Mouse (Mus musculus): ENCODE results near the gene B4galt1. TPM values are rescaled to one million over a fixed set of nuclear protein-coding genes. Genes with fewer than 3 reads are reported as not detected.

The B4galt1 gene
- polyA plus RNA-seq, 1 experiment from 2014 or later = 68.3 TPM

GRCm38 (mm10) chr4:40843726-40844125 lies 10.1 kb downstream of the B4galt1 start:
- ATAC-seq (ENCODE audit: low read depth) = 0 out of 2 replicates have a peak, but pooled peaks have one; percentile 4
- peak overlapping the region; percentile 80 for H3K27ac ChIP-seq (replicated peaks; ENCODE audit: low read depth, low read length)
- DNase-seq (ENCODE audit: low spot score) = peak; percentile 26
- no peak overlapping the region for H3K4me3 ChIP-seq (ENCODE audit: low read depth, low read length)
- no peaks in the 10 kb centered on the region for H3K36me3 ChIP-seq (ENCODE audit: control insufficient read depth, insufficient read depth, low read length)
- H3K27me3 ChIP-seq (replicated peaks; ENCODE audit: control insufficient read depth, insufficient read depth, low read length) = no peaks in the 10 kb centered on the region
- peak overlapping the region; percentile 20; the same call in 1 of the 2 replicates for H3K4me2 ChIP-seq (ENCODE audit: low read depth, low read length)
- WGBS = 60% methylated on average over 8 of the region's 8 CpGs
- H3K4me1 ChIP-seq (ENCODE audit: control insufficient read depth, insufficient read depth, low read length) = peaks cover 35% of the 10 kb centered on the region
- H3K9me3 ChIP-seq (ENCODE audit: control insufficient read depth, low read length) = no peaks in the 10 kb centered on the region
- H3K9ac ChIP-seq (ENCODE audit: low read depth, low read length) = 0 out of 2 replicates have a peak overlapping the region, but pooled peaks have one; percentile 15

GRCm38 (mm10) chr4:40840448-40840847 lies 13.4 kb downstream of the B4galt1 start:
- H3K27me3 ChIP-seq (replicated peaks; ENCODE audit: control insufficient read depth, insufficient read depth, low read length) = no peaks in the 10 kb centered on the region
- H3K4me3 ChIP-seq (ENCODE audit: low read depth, low read length) = no peak overlapping the region
- H3K9ac ChIP-seq (ENCODE audit: low read depth, low read length) = no peak overlapping the region
- WGBS = 75% methylated on average over 2 of the region's 2 CpGs
- peaks cover 41% of the 10 kb centered on the region for H3K4me1 ChIP-seq (ENCODE audit: control insufficient read depth, insufficient read depth, low read length)
- H3K27ac ChIP-seq (replicated peaks; ENCODE audit: low read depth, low read length) = no peak overlapping the region
- H3K36me3 ChIP-seq (ENCODE audit: control insufficient read depth, insufficient read depth, low read length) = no peaks in the 10 kb centered on the region
- ATAC-seq (ENCODE audit: low read depth) = no peak
- no peak for DNase-seq (ENCODE audit: low spot score)
- no peak overlapping the region for H3K4me2 ChIP-seq (ENCODE audit: low read depth, low read length)
- H3K9me3 ChIP-seq (ENCODE audit: control insufficient read depth, low read length) = no peaks in the 10 kb centered on the region

DNA sequence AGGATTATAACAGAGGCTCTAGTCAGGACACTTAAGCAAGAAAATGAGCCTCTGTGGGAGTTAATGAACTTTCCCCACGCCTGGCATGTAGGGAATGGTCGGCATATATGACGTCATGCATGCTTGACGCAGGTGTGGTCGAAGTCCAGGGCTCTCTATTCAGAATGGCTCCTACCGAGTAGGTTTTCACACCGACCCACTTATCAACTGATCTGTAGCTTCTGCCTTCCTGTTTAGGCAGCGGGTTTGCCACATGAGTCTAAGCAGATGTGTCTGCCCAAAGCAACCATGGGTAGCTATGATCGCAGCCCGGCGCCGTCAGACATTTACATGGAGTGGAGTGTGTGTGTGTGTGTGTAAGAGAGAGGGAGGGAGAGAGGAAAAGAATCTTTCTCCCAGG lies 14.6 kb downstream of the B4galt1 start:
- 84% methylated on average over 12 of the region's 12 CpGs for WGBS
- no peak overlapping the region for H3K27ac ChIP-seq (replicated peaks; ENCODE audit: low read depth, low read length)
- no peaks in the 10 kb centered on the region for H3K9me3 ChIP-seq (ENCODE audit: control insufficient read depth, low read length)

GRCm38 (mm10) chr4:40837451-40838285 lies 16.1 kb downstream of the B4galt1 start:
- Histone ChIP-seq H3K4me3 (ENCODE audit: low read depth, low read length) (no peak overlapping the region), H3K9ac (ENCODE audit: low read depth, low read length) (no peak overlapping the region), H3K27me3 (replicated peaks; ENCODE audit: control insufficient read depth, insufficient read depth, low read length) (no peaks in the 10 kb centered on the region), H3K4me1 (ENCODE audit: control insufficient read depth, insufficient read depth, low read length) (peaks cover 18% of the 10 kb centered on the region), H3K27ac (replicated peaks; ENCODE audit: low read depth, low read length) (peak overlapping the region; percentile 76), H3K9me3 (ENCODE audit: control insufficient read depth, low read length) (no peaks in the 10 kb centered on the region), H3K36me3 (ENCODE audit: control insufficient read depth, insufficient read depth, low read length) (no peaks in the 10 kb centered on the region), H3K4me2 (ENCODE audit: low read depth, low read length) (peak overlapping the region; percentile 16)
- peak; percentile 94 for DNase-seq (ENCODE audit: low spot score)
- peak; percentile 83 for ATAC-seq (ENCODE audit: low read depth)
- WGBS = 37% methylated on average over 10 of the region's 10 CpGs

More for the DNA sequence above, 14.6 kb downstream of the B4galt1 start:
- no peak for ATAC-seq (ENCODE audit: low read depth)
- no peaks in the 10 kb centered on the region for H3K27me3 ChIP-seq (replicated peaks; ENCODE audit: control insufficient read depth, insufficient read depth, low read length)
- no peak overlapping the region for H3K4me3 ChIP-seq (ENCODE audit: low read depth, low read length)
- H3K36me3 ChIP-seq (ENCODE audit: control insufficient read depth, insufficient read depth, low read length) = no peaks in the 10 kb centered on the region
- no peak overlapping the region for H3K9ac ChIP-seq (ENCODE audit: low read depth, low read length)
- no peak for DNase-seq (ENCODE audit: low spot score)
- H3K4me2 ChIP-seq (ENCODE audit: low read depth, low read length) = no peak overlapping the region
- H3K4me1 ChIP-seq (ENCODE audit: control insufficient read depth, insufficient read depth, low read length) = peaks cover 30% of the 10 kb centered on the region

- Histone ChIP-seq H3K4me1 (ENCODE audit: control insufficient read depth, insufficient read depth, low read length) (peaks cover 18% of the 10 kb centered on the region), H3K4me3 (ENCODE audit: low read depth, low read length) (no peak overlapping the region), H3K4me2 (ENCODE audit: low read depth, low read length) (peak overlapping the region; percentile 16), H3K27me3 (replicated peaks; ENCODE audit: control insufficient read depth, insufficient read depth, low read length) (no peaks in the 10 kb centered on the region), H3K36me3 (ENCODE audit: control insufficient read depth, insufficient read depth, low read length) (no peaks in the 10 kb centered on the region), H3K9me3 (ENCODE audit: control insufficient read depth, low read length) (no peaks in the 10 kb centered on the region), H3K27ac (replicated peaks; ENCODE audit: low read depth, low read length) (peak overlapping the region; percentile 76), H3K9ac (ENCODE audit: low read depth, low read length) (no peak overlapping the region)
- ATAC-seq (ENCODE audit: low read depth) = no peak
- 61% methylated on average over 3 of the region's 3 CpGs for WGBS
- no peak for DNase-seq (ENCODE audit: low spot score)
Observed at GRCm38 (mm10) chr4:40837008-40837407, 16.8 kb downstream of the B4galt1 start.

DNA sequence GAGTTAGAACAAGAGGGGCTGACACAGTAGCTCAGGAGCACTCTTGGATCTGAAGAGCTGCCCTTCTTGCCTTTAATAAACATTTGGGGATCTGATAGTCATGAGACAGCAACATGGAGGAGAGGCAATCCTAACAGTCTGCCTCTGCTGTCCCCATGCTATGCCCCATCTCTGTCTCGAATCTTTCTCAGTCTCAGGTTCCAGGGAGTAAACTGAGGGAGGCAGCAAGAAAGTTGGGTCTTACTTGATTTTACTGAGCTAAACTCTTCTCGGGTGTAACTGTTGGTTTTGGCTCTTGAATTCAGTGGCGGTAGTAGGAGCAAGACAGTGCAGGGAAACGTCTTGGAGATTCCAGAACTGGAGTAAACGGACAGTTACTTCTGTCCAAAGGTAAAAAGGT lies 18.9 kb downstream of the B4galt1 start:
- Histone ChIP-seq H3K4me2 (ENCODE audit: low read depth, low read length) (no peak overlapping the region), H3K9me3 (ENCODE audit: control insufficient read depth, low read length) (no peaks in the 10 kb centered on the region), H3K9ac (ENCODE audit: low read depth, low read length) (no peak overlapping the region), H3K27me3 (replicated peaks; ENCODE audit: control insufficient read depth, insufficient read depth, low read length) (no peaks in the 10 kb centered on the region), H3K27ac (replicated peaks; ENCODE audit: low read depth, low read length) (no peak overlapping the region), H3K36me3 (ENCODE audit: control insufficient read depth, insufficient read depth, low read length) (no peaks in the 10 kb centered on the region), H3K4me3 (ENCODE audit: low read depth, low read length) (no peak overlapping the region), H3K4me1 (ENCODE audit: control insufficient read depth, insufficient read depth, low read length) (peaks cover 18% of the 10 kb centered on the region)
- 88% methylated on average over 5 of the region's 5 CpGs for WGBS
- ATAC-seq (ENCODE audit: low read depth) (no peak), DNase-seq (ENCODE audit: low spot score) (no peak)

DNA sequence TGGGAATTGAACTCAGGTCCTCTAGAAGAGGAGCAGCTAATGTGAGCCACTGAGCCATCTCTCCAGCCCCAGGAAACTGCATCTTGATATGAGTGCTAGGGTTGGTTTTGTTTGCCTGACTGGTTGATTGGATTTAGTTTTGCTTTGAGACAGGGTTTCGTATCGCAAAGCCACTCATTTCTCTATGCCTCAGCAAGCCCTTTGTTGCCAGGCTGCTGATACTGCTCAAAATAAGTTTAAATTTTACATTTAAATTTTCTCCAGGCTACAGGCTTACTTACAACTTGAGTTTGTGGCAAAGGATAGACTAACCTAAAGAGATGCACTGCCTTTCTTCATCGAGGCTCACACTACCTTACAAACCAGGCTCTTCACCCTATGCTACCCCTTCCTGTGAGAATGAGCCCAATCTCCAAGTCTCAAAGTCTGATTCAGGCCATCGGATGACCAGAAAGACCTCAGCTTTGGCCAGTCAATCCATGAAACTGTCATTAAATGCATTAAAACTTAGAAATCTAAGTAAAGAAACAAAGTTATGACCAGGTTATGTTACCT lies 19.5 kb downstream of the B4galt1 start:
- Histone ChIP-seq H3K27me3 (replicated peaks; ENCODE audit: control insufficient read depth, insufficient read depth, low read length) (no peaks in the 10 kb centered on the region), H3K4me2 (ENCODE audit: low read depth, low read length) (no peak overlapping the region), H3K9me3 (ENCODE audit: control insufficient read depth, low read length) (no peaks in the 10 kb centered on the region), H3K36me3 (ENCODE audit: control insufficient read depth, insufficient read depth, low read length) (no peaks in the 10 kb centered on the region), H3K9ac (ENCODE audit: low read depth, low read length) (no peak overlapping the region), H3K4me1 (ENCODE audit: control insufficient read depth, insufficient read depth, low read length) (peaks cover 18% of the 10 kb centered on the region), H3K27ac (replicated peaks; ENCODE audit: low read depth, low read length) (no peak overlapping the region), H3K4me3 (ENCODE audit: low read depth, low read length) (no peak overlapping the region)
- DNase-seq (ENCODE audit: low spot score) (no peak), ATAC-seq (ENCODE audit: low read depth) (no peak)
- WGBS = 89% methylated on average over 4 of the region's 4 CpGs

DNA sequence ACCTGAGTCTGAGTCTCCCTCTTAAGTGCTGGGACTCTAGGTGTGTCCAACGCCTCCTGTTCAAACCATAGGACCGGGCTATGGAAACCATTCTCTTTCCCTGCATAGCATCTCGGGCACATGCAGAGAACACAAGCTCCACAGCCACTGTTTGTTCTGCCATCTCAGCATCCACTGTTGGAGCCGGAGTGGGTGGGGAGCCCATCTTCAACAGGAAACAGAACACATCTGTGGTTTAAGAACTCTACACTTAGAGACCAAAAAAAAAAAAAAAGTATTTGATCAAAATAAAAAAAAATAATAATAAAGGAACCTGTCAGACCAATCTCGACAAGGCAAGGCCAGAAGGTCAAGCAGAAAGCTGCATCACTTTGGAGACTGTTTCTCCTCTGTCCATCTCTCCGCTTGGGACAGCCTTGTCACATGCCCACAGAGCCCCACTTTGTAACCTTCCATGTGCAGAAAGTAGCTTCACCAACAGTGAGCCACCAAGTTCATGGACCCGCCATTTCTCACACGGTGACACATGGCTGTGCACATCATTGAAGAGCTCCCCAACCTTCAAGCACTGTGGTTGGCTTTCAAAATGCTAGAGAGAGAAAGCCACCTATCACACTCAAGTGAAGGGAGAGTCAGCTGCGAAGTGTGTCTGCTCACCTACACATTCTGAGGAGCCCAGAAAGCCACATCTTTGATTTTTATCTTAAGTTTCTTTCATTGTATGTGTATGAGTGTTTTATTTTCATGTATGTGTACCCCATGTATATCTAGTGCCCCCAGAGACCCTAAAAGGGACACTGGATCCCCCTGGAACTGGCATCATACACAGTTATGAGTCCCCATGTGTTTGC lies 20.2 kb downstream of the B4galt1 start:
- 90% methylated on average over 9 of the region's 9 CpGs for WGBS
- H3K27me3 ChIP-seq (replicated peaks; ENCODE audit: control insufficient read depth, insufficient read depth, low read length) = no peaks in the 10 kb centered on the region
- H3K27ac ChIP-seq (replicated peaks; ENCODE audit: low read depth, low read length) = no peak overlapping the region
- no peak overlapping the region for H3K4me2 ChIP-seq (ENCODE audit: low read depth, low read length)
- DNase-seq (ENCODE audit: low spot score) = no peak
- no peak overlapping the region for H3K9ac ChIP-seq (ENCODE audit: low read depth, low read length)
- no peak for ATAC-seq (ENCODE audit: low read depth)
- H3K36me3 ChIP-seq (ENCODE audit: control insufficient read depth, insufficient read depth, low read length) = no peaks in the 10 kb centered on the region
- H3K4me3 ChIP-seq (ENCODE audit: low read depth, low read length) = no peak overlapping the region
- H3K4me1 ChIP-seq (ENCODE audit: control insufficient read depth, insufficient read depth, low read length) = peaks cover 18% of the 10 kb centered on the region
- no peaks in the 10 kb centered on the region for H3K9me3 ChIP-seq (ENCODE audit: control insufficient read depth, low read length)
